Mouse (Mus musculus) heart, adult 9 months (tissue): Measurements from ENCODE around the gene Bnip2.

Experiments used
- DNase-seq, 2 experiments: peaks; one replicate each; pipeline ENCODE4 v3.0.0; 2022; ENCODE audit warnings: low spot score in 2 of 2

Gene Bnip2

DNA sequence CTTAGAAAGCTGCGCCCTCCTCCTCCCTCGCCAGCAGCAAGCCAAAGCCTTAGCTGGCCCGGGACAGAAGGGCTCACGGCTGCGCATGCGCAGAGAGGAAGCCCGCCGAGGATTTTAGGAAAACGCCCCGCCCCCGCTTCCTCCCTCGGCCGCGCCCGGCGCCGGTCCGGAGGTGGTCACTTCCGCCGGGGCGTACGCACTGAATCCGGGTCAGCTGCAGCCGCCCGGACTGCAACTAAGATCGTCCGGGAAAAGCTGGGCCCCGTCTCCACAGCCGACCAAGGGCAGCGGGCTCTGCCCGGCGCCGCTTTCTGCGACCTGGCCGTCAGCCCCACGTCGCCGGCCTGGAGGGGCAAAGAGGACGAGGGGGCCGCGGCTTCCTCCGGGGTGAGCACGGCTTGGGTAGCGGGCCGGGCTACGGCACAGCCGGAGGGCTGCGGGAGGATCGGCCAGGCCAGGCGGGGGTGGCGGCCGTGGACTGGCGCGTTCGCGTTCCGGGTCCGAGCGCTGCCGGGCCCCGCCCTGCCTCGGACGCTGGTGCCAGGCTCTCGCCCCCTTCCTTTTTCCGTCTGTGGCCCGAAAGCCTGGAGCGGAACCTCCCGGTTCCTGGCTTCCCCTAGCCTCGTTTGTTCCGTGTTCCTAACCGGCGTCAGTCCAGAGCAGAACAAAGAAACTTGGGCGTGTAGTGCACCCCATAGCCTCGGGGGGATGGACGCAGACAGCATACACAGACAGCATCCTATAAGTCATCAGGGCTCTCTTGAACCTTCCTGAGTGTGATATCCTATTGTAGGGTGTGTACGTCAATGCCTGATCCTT, at the start of gene Bnip2:
TSS of gene Bnip2 (plus strand) at position 164 of the 819 bp plus-strand sequence.
- DNase-seq, result peak; percentile 96 to 97

DNA sequence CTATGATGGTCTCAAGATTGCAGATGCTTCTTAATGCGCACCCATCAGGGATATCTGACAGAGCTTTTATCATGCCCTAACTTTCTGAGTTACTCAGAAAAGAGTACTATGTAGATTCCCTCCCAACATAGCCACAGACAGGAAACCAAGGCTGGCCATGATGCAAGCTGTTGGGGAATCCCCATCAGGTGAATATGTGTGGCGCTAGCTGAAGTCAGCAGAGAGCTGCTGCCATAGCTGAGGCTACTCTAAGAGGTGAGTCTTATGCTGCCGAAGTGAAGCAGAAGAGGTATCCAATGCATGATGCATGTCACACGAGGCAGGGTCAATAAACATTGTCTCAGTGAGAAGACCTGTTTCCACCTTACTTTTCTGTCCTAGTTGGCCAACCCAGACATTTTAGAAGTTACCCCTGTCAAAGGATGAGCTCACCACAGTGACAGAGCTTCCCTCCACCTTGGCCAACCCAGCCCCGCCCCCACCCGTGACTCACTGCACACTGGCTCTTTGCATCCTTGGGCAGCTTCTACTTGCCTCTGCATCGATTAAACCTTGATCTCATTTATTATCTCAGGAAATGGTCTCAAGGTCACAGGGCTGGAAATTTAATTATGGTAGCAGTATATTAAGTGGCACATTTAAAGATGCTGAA, 48.3 kb upstream of the Bnip2 start:
- no peak for DNase-seq

DNA sequence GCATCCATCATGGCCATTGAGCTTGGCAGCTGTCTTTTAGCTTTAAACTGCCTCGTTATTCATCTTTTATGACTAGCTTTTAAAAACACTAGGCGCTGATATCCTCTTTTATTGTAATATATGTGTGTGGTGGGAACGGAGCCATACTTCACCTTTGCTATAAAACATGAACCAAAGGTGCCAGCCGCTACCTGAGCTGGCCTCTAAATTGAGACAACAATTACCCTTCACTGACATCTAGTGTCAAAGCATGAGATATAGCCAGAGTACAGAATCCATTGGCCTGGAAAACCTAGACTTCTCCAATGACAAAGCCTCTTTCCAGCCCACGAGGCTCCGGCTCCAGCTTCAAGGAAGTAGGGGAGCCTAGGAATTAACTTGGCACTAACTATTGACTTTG, 47.7 kb upstream of the Bnip2 start:
- DNase-seq, result no peak

DNA sequence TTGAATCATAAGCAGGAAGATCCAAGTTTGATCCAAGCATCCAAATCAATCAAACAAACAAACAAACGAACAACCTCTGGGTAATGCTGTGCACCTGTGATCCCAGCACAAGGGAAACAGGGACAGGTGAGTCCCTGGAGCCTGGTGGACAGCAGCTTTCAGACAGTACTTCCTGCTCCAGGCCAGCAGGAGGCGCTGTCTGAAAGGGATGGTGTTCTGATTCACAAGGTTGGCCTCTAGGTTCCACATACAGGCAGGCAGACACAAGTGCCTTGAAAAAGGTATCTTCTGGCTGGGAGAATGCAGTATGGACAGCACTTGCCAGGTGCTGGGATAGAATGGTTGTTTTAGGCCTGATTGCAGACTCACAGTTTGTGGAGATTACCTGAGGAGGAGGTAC, 40.3 kb upstream of the Bnip2 start:
- peak; percentile 7 to 42 for DNase-seq

DNA sequence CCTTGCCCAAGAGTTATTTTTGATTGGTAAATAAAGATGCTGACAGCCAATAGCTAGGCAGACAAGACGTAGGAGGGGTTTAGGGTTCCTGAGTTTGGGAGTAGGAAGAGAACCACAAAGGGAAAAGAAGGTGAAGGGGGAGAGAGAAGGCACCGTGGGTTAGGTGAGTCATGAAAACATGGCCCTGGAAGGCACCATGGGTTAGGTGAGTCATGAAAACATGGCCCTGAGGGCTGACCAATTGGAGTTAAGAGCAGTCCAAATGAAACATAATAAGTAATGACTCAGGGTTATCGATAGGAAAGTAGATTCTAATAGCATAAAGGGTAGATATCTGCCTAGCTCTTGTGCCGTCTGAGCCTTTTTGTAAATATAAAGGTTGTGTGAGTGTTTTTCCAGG, 39.6 kb upstream of the Bnip2 start:
- DNase-seq, result no peak

DNA sequence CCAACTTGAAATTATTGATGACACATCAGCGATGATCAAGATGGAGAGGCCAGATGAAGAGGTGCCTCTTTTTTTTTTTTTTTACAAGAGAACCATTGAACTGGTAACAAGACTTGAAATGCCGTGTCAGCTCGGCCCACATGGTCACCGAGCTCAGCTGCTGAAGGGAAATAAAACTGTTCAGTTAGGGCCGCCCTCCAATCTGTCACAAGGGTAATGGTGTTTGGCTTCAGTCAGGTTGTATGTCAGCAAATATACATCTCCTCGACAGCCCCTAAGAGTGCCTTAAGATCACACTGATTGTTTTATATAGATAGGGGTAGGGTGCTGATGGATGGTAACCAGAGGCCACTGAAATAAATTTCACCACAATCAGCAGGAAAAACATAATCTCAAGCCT, 28.3 kb upstream of the Bnip2 start:
- no peak for DNase-seq

DNA sequence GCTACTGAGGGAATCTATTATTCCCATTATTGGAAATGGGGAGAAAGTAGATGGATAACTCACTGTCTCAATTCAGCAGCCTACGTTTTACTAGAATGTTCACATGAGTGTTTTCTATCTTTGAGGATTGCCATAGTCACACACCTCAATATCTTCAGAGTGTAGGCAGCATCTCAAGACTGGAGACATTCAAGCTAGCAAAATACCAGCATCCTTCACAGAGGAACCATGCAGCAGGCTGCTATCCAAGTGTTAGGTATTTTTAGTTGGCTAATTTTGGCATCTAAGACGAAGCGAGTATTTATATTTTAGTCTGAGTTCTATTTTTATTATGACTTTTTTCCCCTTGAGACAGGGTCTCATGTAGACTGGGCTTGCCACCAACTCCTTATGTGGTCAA, 24.9 kb upstream of the Bnip2 start:
- DNase-seq, result peak; percentile 6 to 17

DNA sequence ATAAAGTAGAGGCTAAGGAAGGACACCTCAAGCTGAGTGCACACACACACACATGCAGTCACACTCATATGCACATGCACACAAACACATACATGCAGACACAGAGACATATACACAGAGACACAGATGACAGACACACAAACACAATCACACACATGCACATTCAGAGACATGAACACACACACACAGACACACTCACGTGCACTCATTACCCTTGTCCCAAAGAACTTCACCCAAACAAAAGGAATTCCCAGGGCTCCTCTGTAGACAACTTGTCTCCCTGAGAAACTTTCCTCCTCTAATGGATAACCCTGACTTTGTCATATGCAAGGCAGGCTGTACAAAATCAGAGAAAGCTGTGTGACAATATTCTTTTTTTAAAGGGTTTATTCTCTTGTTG, 3.7 kb upstream of the Bnip2 start:
- DNase-seq, result no peak

DNA sequence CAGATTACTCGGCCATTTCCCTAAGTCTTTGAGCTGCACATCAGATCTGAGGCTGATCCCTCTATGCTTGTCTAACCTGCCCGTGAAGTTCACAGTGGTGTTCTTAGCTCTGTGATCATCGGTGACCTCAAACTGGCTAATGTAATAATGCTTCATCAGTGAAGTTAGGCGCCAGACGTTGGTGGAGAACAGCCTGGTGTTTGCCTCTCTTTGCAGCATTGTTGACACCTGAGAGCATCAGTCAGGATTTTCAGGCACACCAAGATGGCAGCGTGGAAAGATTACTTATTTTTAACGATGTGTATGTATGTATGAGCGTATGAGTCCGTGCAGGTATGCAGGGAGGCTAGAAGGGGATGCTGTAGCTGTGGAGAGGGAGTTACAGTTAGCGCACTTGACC, 3.2 kb upstream of the Bnip2 start:
- no peak for DNase-seq

DNA sequence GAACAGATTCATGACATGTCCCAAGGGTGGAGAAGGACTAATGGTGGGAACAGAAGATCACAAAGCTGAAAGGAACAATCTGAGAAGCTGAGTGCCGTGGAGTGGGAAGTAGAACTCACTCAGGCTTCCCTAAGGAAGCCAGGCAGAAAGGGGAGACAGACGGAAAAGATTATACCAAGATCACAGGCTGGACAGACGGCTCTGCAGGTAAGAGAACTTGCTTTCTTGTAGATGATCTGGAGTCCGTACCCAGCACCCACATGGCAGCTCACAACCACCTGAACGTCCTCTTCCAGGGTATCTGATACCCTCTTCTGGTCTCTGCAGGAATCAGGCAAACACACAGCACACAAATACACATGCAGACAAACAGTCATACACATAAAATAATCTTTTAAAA, 2.7 kb upstream of the Bnip2 start:
- DNase-seq, result no peak

DNA sequence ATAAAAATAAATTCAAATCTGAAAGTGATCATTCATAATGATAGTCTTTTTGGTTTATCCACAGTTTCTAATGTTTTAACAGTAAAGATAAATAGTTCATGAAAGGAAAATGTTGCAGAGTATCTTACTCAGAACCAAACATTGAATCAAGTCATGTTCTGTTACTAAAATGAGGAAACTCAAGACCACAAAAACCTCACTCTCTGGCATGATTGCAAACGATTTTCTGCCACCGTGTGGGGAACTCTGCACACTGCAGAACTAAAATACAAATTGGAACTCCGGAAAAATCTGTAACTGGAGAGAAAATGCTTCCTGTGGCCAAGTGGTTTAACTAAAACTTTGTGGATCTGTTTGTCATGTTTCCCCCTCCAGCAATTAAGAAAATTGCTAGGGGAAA, 1.7 kb upstream of the Bnip2 start:
- peak; percentile 25 to 71 for DNase-seq

DNA sequence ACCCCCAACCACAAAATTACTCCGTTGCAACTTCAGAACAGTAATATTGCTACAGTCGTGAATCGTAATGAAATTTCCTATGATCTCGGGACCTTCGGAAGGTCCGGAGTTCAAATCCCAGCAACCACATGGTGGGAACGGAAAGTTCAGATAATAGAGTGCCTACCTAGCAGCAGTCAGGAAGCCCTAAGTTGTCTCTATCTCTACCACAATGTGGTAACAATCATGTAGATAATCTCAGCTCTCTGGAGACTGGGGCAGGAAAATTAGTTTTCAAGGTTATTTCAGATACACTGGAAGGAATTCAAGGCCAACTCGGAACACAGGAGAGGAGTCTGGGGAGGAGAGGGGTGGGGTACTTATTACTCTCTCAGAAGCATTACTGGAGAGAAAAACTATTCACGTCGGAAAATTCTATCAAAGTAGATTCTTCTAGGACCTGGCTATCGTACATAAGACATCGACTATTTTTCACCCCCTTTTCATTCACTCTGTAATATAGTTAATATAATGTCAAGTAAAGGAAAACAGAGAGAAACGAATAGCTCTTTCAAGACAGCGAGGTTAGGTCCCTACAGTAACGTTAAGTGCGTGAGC, 462 bp upstream of the Bnip2 start:
- DNase-seq, result no peak

DNA sequence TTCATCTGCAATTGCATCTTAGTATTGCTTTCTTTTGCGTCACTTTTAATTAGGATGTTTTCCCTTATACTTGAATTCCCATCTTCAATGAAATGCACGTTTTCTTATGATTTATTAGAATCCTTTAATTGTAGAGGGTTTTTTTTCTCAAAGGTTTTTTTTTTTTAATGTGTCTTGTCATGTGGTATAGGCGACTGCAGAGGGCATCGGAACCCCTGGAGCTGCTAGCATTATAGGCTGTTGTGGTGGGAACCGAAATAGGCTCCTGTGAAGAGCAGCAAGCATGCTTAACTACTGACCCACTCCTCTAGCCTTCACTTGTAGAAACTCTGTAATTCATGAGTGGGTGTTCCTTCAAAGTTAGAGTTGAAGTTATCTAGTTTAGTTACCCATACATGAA, 1.1 kb downstream of the Bnip2 start:
- DNase-seq, result no peak

DNA sequence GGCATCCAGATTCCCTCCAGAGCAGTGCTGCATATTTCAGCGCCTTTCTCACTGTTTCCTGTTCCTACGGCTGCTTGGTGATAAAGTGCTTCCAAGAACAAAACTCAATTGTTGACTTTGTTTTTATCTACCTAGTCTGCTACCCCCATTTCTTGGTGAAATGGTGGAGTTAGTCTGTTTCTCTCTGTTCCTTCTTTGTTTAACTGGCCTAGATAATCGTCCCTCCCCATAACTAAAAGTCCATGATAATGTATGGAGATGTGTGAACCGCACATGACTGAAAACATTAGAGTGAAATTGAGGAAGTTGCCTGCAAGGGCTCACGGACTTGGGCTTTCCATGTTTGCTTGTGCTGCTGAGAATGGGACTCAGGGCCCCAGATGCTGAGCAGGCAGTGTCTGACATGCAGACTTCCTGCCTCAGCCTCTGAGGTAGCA, 3.6 kb downstream of the Bnip2 start:
- peak in 1 of 2 experiments; percentile 12 for DNase-seq

DNA sequence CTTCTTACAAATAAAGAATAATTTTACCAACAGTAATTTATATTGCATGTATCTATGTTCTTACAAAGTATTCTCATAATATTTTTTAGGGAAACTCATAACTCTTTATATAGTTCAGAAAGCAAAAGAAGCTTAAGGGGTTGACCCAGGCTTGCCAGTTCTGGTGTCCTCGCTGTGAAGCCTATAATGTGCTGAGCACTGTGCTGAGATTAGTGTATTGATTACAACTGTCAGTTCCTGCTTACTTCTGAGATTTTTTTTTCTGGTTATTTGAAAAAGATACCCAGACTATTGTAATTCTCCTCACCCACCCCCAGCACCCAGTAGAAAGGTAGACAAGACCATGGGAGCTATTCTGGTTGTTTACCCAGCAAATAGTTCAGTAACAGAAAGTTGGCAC, 4.2 kb downstream of the Bnip2 start:
- DNase-seq, result no peak

DNA sequence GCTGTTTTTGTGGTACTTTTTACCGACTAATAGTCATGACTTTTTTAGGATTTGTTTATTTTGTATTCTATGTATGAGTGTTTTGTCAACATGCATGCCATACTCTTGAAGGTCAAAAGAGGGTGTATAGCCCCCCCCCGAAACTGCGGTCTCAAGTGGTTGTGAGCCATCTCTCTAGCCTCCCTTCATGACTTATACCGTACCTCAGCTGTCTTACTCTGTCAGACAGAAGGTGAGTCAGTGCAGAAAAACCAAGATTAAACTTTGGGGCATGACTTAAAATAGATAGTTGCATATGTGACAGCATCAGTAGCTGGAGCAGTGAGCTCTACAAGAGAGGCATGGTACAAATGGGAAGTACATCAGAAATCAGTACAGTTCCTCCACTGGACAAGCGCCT, 5.3 kb downstream of the Bnip2 start:
- DNase-seq, result no peak

DNA sequence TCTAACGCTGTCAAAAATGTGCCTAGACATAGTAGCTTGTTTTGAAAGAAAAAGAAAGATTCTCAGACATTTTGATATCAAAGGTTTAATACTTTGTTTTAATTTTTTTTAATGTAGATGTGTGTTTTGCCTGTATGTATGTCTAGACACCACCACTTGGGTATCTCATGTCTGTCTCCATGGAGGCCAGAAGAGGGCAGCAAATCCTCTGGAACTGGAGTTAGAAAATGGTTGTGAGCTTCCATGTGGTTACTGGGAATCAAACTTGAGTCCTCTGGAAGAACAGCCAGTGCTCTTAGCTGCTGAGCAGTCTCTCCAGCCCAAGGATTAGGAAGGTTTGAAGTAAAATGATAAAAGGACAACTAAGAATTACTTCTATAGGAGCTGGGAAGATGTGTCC, 10.1 kb downstream of the Bnip2 start:
- DNase-seq, result no peak

DNA sequence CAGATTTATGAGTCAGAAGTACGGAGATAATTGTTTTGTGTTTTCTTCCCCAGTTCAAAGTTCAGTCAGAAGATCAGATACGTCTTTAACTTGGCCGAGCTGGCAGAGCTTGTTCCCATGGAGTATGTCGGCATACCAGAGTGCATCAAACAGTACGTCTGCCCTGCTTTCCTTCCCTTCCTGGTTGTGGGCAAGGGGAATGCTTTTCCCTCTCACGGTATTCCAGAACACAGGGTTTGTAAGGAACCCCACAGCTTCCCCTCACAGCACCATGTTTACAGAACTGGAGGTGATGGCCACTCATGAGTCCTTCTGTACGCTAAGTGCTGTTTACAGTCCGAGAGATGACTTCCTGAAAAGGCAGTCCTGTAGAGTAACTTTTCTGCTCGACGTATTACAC, 14.2 kb downstream of the Bnip2 start:
- no peak for DNase-seq

DNA sequence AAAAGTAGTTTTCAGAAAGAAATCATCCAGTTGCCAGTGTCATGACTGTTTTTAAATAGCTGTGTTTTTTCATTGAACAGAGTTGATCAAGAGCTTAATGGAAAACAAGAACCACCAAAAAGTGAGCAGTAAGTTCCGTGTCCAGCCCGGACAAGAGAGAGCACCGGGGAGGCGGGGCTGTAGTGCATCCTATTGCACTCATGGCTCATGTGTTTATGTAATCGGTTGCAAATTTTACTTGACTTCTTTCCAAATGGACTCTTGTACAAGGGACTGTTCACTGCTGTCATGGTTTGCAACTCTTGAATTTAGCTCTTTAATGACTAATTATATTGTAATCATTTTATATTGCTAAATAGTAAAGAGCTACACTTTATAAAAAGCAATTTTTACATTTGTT, 17.7 kb downstream of the Bnip2 start:
- DNase-seq, result no peak

DNA sequence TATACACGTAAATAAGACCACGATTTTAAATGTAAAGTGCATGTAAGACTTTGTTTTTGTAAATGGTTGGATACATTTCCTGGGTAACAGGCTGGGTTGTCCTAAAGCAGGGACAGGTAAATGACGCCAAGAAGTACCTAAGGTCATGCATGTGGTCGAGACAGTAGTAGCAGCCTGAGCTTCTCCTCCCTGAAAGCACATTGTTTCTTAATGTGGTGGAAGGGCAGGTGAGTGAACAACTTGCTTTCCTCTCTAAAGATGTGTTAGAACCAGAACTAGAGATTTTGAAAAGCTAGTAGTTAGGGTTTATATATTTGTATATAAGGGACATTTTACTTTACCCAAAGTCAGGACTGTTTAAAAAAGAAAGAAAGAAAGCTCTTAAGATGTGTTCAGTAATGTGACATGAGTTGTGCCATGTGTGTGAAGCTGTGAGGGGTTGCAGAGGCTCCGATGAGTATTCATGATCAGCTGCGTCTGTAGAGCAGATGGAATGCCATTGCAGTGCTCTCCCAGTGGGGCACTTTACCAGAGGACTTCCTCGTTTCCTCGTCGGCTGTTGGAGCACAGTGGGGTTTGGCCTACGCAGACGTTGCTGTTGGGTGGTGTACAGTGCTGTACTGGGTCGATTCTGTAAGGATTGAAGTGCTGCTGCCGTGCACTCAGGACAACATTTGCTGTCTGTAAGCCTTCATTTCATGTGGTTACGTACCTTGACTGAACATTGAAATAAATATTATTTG, 18.4 kb downstream of the Bnip2 start:
- no peak for DNase-seq

DNA sequence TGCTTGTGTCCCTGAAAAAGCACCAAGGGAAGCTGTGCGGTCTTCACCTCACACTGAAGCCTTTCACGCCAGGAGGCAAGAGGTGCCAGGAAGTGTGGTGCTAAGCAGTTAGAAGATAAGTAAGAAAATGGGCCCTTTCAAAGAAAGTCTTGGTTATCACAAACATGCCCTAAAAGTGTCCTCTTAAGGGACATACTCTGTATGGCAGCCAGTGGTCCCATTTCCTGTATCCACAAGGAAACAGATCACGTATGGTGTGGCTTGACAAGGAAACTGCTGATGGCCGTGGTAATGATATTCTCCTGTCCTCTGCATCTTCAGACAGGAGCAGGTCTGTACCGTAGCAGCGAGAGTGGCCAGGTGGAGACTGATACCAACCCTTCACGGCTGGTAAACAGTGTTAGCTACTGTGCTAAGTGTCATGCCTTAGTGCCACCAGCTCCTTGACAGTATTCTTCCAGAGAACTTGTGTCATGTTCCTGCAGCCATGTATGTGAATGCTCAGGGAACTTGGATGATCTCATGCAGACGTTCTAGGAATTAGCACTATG, 20.6 kb downstream of the Bnip2 start:
- no peak for DNase-seq
